Mouse (Mus musculus): ENCODE measurements around the gene Plcxd1. TPM values are rescaled to one million over a fixed set of nuclear protein-coding genes. Genes with fewer than 3 reads are reported as not detected.
"Not testable (repeated sequence)": the region's sequence is repeated elsewhere in the genome, so short reads cannot be mapped to it uniquely, and the experiment has no call there.

Plcxd1 gene
- total RNA-seq, 2 experiments from 2014 or later: 0.10 TPM; not detected in 1

DNA sequence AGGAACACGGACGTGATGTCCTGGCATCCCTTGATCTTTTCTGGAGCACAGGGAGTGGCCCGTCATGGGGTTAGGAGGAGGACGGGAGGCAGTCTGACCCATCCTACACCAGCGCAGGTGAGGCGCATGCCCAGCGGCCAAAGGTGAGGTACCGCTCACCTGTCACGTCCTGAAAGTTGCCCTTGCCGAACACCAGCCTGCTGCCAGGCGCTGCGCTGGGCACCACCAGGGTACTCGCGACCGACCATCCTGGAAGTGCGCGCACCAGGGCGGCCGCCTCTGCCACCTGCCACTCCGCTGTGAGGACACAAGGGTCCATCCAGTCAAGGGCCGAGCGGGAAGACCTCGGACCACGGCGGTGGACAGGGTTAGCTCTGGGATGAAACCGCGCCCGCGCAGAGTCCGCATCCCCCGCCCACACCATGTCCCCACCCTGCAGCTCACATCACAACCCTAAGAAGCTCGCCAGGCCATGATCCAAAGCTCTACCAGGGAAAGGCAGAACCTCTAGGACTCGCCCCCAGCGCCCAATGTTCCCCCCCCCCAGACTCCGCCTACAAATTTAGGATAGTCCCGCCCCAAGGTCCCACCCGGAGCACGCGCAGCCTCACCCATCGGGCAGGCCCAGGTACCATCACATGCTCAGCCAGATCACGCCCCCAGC is 7.3 kb downstream of the Plcxd1 start:
- DNase-seq: no peak

DNA sequence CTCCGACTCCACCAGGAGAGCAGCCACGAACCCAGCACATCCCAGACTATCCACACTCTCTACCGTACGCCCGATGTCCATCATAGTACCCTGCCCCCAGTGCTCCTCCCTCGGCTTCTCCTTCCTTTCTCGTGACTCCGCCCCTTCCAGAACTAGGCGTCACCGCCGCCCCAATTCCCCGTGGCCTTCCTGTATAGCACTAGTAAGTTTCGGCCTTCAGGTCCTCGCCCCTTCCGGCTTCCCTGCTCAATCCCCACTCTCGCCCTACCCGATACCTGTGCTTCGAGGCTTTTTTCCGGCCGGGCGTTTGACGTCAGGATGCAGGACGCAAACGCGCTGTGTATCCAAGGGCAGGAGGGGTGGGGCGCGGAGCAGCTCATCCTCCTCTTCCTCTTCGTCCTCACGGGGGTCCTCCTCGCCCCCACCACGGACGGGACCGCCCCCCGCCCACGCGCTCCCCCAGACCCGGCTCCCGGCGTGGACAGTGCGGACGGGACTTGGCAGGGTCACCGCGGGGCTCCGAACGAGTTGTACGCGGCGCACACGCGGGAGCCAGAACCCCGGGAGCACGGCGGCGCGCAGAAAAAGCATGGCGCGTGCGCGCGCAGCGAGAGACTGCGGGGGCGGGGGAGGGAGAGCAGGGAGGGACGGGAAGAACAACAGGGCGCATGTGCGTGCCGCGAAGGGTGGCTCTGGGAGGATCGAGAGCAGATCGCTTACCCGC is 8.0 kb downstream of the Plcxd1 start, which contains the start of gene Gtpbp6:
TSS of gene Gtpbp6 (minus strand) at position 617 of the 724 bp plus-strand sequence.
- DNase-seq: peak; percentile 97 to 99

DNA sequence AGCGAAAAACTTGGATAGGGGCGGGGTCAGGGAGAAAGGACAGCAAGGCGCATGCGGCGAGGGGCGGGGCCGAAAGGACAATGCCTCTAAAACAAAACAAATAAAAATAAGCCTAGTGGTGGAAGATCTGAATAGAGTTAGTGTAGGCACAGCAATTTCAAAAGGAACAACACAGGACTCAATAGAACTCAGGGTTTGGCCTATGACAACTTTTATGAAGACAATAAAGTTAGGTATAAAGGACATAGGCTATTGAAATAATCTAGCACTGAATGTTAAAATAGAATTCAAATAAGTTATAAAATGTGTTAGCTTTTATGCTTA is 8.5 kb downstream of the Plcxd1 start:
- no peak for DNase-seq

DNA sequence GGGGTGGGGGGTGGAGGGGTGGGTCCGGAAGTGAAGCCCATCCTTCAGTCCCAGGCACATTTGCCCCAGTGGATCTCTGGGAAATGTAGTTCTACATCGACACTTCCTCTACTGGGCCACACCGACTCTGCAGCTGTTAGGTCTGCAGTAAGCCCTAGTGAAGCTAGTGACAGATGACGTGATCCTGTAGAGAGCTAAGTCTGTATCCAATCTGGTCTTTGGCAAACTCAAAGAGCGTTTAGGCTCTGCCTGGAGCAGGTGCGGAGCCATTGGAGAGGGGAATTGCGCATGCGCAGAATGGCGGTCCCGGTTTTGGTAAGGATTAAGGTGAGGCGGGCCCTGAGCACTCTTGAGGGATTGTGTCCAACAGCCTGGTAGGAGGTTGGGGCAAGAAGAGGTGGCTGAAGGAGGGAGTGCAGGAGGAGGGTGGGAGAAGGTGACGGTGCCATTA is 10.2 kb downstream of the Plcxd1 start, which contains the start of gene Zfp605:
TSS of gene Zfp605 (plus strand) at position 102 of the 451 bp plus-strand sequence.
- peak; percentile 91 to 94 for DNase-seq

DNA sequence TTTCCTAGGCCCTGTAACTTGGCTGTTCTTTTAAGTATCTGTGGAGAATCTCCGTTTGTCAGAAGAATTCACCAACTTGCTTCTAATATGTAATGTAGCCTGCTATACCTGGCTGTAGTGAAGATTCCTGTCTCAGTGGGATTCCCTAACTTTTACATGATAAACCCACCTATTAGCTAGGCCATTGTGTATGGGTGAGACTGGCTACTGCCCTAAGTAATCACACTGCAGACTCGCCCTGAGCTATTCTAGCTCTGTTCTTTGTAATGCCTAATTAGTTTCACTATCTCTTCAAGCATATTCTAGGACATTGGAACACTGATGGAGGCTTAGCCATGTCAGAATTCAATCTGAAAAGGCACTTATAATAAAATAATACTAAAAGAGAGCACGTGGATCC is 22.6 kb downstream of the Plcxd1 start:
- not testable (repeated sequence) for DNase-seq

DNA sequence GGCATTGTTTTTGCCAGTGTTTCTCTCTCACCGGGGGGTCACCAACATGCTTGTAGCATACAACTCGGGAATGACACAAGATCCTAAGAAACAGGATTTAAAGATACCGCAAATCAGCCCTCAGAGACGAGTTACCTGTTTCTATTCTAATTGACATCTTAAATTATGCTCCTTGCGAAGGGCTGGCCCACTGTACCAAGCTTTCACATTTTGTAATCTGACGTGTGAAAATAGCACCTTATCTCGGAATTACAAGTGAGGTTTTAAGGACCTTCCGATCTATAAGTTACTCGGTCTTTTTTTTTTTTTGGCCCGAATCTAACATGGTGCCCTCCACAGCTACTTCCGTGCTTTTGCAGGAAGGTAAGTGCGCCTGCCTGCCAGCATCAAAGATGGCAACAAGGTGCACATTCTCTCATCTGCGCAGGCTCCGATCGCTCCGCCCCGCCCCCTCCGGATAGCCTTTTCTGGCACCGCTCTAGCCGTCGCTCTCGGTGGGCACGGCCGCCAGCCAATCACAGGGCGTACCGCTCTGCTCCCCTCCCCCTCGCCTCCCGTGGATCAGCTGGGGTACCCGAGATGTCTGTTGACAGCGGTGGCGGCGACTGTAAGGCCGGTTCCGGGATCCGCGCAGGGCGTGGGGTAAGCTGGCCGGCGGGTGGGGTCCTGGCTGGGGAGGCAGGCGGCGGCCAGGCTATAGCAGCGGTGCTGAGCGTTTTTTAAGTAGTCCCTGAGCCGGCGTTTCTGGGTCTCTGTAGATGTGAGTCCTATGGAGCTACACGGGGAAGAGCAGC is 35.7 kb downstream of the Plcxd1 start, which contains the start of gene Chfr:
TSS of gene Chfr (plus strand) at position 550 of the 794 bp plus-strand sequence.
- peak; percentile 100 for DNase-seq

DNA sequence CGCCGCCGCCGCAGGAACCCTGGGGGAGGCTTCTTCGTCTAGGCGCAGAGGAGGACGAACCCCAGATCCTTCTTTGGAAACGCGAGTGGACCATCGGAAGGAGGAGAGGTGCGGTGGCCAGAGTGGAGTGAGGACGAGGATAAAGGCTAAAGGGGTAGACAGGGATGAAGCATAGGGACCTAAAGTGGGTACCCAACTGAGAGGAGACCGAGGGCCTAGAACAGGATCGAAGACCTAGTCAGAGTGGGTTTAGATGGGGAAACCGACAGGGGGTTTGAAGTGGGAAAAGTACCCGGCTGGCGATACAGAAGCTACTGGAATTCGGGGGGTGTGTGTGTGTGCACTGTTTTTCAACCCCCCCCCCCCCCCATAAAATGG is 36.3 kb downstream of the Plcxd1 start:
- no peak for DNase-seq

DNA sequence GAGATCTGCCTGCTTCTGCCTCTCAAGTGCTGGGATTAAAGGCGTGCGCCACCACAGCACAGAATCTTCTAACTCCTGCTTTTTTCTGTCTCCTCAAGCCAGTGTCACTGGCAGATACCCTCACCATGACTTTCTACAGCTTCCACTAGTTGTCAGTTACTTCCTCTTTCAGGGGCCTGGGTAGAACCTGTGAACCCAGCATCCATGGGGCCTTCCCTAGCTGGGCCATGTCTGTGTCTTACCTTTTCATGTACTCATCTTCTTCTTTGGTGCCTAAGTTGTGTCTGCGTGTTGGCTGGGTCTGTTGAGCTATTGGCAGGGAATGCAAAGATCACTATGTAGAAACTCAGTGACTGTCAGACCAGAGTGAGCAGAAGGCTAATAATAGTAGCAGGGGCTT is 38.0 kb downstream of the Plcxd1 start:
- no peak for DNase-seq

DNA sequence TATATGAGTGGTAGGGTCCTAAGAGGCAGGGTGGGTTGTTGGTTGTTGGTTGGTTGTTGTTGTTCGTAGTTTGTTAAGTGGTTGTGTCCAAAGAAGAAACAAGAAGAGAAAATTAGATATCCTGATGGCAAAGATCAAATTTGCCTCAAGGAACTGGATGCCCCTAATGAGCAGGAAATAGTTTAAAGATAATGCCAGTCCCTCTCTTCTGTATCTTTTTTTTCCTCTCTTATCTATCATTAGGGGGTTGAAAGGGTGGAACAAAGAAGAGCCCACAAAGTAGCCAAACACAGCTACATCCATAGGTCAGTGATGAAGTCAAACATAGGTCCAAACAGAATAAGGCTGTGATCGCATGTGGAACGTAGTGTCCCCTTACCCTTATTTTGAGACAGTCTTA is 39.6 kb downstream of the Plcxd1 start:
- no peak for DNase-seq

DNA sequence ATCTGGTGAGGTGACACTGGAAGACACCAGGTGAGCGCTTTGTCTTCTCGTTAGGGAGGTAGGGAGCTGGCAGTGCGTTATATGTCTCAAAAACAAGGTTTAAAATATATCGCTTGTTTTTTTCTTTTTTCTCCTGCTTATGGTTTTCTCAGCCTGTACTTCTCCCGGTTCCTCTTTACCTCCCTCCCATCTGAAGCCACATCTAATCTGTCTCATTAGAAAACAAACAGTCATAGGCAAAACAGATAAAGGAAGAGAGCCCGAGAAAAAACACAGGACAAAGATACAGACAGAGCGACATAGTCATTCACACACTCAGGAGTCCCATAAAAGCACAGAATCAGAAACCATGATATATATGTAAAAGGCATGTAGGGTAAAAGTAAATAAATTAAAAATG is 40.7 kb downstream of the Plcxd1 start:
- DNase-seq: no peak

DNA sequence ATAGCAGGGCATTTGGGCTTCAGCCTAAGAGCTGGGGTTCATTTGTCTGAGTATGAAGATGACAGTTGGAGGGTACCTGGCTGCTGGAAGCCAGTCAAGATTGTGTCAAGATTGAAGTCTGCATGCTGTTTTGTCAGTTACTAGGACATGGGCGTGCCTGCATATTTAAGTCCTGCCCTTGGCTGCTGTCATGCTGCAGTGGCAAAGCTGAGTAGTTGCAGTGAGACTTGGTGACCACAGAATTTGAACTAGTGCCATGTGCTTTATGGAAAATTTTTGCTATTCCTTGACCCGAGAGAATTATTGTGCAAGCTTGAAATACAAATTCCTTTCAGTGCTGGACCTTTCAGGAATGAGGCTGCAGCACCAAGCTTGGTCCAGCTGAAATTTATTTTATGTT is 42.5 kb downstream of the Plcxd1 start:
- DNase-seq: peak; percentile 58 to 61

DNA sequence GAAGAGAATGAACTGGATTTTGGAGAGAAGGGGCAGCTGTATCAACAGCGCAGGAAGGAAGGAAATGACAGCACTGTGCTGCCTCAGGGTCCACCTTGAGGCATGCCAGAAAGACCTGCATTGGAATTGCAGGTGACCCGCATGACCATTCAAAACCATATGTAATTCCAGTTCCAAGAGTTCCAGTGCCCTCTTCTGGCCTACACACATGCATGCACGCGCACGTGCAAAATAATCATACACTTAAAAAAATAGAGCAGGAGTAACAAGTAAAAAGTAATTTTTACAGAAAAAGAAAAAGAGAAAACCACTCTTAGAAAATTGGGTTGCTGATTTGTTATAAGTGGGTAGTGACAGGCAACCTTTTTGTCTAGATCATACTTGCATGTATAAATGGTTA is 43.2 kb downstream of the Plcxd1 start:
- DNase-seq: peak; percentile 10 to 17

Other genes with a start within 250 kb of the Plcxd1 start
- gene Gm15446, start 176.6 kb upstream of the Plcxd1 start, total RNA-seq (2021): 1 to 10 TPM; 8.4 to 9.3 TPM
- 10 to 100 TPM; 19.1 to 20.2 TPM for gene Zfp932, start 103.4 kb upstream of the Plcxd1 start, total RNA-seq (2021)
- gene Gm17655, start 27.5 kb upstream of the Plcxd1 start, total RNA-seq (2021): 1 to 10 TPM; 4.7 to 5.9 TPM
- gene Gm35315, start 5.5 kb upstream of the Plcxd1 start, total RNA-seq (2021): under 1 TPM; 0.10 to 0.49 TPM
- 10 to 100 TPM; 50.6 to 71.9 TPM for gene Gtpbp6, start 8.2 kb downstream of the Plcxd1 start, total RNA-seq (2021)
- gene Zfp605, start 10.1 kb downstream of the Plcxd1 start, total RNA-seq (2021): 1 to 10 TPM; 6.5 to 6.9 TPM
- 10 to 100 TPM; 29.7 to 31.9 TPM for gene Chfr, start 35.9 kb downstream of the Plcxd1 start, total RNA-seq (2021)
- gene Golga3, start 76.7 kb downstream of the Plcxd1 start, total RNA-seq (2021): 10 to 100 TPM; 42.5 to 43.2 TPM
- gene Ankle2, start 131.0 kb downstream of the Plcxd1 start, total RNA-seq (2021): 10 to 100 TPM; 43.7 to 44.9 TPM
- 10 to 100 TPM; 45.8 to 57.6 TPM for gene Pgam5, start 169.9 kb downstream of the Plcxd1 start, total RNA-seq (2021)
- gene Pxmp2, start 186.2 kb downstream of the Plcxd1 start, total RNA-seq (2021): 10 to 100 TPM; 10.6 to 12.0 TPM
- 1 to 10 TPM; 3.1 to 3.2 TPM for gene Pole, start 186.3 kb downstream of the Plcxd1 start, total RNA-seq (2021)
- under 1 TPM; 0.17 to 0.30 TPM for gene P2rx2, start 243.2 kb downstream of the Plcxd1 start, total RNA-seq (2021)
- gene Lrcol1, start 244.8 kb downstream of the Plcxd1 start, total RNA-seq (2021): not detected

All from adrenal gland, postnatal 36 days (tissue).